Mouse (Mus musculus): Measurements from ENCODE around the gene Neurod1. TPM values are rescaled to one million over a fixed set of nuclear protein-coding genes. Genes with fewer than 3 reads are reported as not detected.
A peak's percentile ranks its signal among the peaks of the same experiment; 100 is the strongest.

Neurod1 gene
- 10 to 100 TPM; 56.3 to 66.3 TPM for total RNA-seq (2021)
- long read RNA-seq, transcript Neurod1-201 (2 exons, 2,729 nt) = major isoform, 61 of 69 reads
- long read RNA-seq, partial matches to known transcripts = 0 of 69 reads
- long read RNA-seq, other reads (novel, unspliced or antisense) = 8 of 69 reads

DNA sequence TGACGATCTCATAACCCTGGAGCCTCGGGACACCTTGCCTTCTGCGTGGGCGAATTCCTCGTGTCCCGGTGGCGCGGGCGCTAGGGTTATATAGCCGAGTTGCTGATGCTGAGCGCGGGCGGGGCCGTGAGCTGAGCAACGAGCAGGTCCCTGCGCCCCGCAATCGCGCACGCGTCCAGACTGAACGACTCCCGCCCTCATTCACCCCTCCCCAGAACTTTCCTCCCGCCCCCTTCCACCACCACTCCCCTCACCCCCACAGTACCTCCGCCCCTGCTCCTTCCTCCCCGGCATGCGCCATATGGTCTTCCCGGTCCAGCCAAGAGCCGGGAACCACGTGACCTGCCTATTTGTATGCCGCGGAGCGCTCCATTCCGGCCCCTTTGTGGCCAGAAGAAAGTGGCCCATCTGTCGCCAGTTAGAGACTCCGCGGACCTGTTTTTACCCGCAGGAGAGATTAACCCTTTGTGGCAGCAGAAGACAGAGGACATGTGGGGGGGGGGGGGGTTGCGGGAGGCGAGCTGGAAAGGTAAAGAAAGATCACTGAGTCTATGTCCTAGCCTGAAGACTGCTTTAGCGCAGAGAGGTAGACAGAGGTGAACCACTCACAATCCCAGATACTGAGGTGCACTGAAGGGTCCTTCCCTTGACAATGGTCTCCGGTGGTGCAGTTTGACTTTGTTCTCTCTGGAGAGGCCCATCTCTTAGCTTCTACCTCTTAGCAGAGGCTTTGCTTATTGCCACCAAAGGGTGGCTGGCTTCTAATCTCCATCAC, at the start of gene Neurod1, which contains the start of gene Cerkl:
Neurod1 (minus strand) TSS at position 177 of the 775 bp plus-strand sequence.
Cerkl (minus strand) TSS at position 211 of the 775 bp plus-strand sequence.
- peak; percentile 74 to 82 for DNase-seq (ENCODE audit: low spot score in 2 of 2)

- DNase-seq (ENCODE audit: low spot score in 2 of 2) = peak; percentile 84
These were observed 42.6 kb upstream of the Neurod1 start for GRCm38 (mm10) chr2:79498990-79499755.

DNA sequence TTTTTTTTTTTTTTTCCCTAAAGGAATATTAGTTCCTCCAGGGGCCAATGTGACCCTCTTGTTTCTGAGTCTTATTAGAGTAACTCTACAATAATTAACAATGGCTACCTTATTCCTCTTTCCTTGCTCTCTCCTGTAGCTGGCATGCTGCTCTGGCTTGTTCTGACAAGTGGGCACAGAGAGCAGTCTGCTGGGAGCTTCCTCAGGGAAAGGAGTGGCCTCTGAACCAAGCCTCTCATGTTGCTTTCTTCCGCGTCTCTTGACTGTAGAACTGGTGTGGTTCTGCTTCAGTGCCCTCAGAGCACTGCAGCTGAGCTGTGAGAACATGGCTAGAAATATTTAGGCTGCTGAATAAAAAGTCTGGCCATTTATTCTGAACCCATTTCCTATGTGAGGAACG, 28.6 kb upstream of the Neurod1 start:
- DNase-seq (ENCODE audit: low spot score in 2 of 2) = no peak

DNA sequence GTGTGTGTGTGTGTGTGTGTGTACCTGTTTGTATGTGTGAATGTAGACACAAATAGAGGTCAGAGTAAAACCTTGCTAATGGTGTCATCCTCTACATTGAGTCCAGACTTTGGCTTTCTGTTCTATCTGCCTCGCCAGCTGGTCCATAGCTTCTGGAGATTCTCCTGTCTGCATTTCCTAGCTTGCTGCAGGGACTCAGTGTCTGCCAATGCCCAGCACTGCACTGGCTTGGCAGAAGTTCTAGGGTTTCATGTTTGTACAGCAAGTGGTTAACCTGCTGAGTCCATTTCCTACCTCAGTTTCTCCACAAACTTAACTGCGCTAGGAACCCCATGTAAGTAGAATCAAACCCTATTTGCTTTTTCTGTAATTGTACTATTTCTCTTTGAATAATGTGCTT, 26.0 kb upstream of the Neurod1 start:
- no peak for DNase-seq (ENCODE audit: low spot score in 2 of 2)

GRCm38 (mm10) chr2:79462411-79462810, 5.9 kb upstream of the Neurod1 start:
- DNase-seq (ENCODE audit: low spot score in 2 of 2) = no peak

DNA sequence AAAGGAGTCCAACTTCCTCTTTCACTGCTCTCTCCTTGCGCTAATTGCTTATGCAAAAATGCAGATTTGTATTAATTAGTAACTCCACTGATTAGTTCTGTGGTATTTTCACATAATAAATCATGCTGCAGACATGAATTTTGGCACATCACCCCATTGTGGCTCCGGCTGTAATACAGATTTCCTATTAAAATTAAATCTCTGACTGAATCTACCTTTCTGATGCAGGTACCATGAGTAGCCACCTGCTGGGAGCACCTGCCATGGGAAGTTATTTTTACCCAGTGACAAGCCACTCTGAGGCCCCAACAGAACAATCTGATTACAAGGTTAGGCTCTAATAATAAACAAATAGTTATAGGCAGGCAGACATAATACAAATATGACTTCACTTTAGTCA, 5.3 kb upstream of the Neurod1 start:
- no peak for DNase-seq (ENCODE audit: low spot score in 2 of 2)

- DNase-seq (ENCODE audit: low spot score in 2 of 2) = no peak
These were observed 4.0 kb upstream of the Neurod1 start for GRCm38 (mm10) chr2:79460586-79460985.

DNA sequence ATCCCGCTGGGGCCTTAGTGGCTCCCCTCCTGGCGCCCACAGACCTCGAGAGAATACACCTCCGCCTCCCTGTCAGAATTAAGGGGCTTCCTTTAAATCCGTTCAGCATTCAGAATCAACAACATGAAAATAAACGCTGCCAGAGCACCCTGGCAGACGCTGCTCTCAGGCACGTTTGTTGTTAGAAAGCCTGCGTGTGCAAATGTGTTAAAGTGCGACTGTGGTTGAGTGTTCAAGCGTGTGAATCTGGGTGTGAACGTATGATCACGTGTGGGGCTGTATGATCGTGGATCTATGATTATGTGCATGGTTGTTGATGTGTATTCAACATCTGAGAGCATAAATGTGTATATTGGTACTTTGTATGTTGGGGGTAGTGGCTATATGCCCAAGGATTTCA, 3.6 kb upstream of the Neurod1 start:
- peak in 1 of 2 experiments; percentile 33 for DNase-seq (ENCODE audit: low spot score in 2 of 2)

DNA sequence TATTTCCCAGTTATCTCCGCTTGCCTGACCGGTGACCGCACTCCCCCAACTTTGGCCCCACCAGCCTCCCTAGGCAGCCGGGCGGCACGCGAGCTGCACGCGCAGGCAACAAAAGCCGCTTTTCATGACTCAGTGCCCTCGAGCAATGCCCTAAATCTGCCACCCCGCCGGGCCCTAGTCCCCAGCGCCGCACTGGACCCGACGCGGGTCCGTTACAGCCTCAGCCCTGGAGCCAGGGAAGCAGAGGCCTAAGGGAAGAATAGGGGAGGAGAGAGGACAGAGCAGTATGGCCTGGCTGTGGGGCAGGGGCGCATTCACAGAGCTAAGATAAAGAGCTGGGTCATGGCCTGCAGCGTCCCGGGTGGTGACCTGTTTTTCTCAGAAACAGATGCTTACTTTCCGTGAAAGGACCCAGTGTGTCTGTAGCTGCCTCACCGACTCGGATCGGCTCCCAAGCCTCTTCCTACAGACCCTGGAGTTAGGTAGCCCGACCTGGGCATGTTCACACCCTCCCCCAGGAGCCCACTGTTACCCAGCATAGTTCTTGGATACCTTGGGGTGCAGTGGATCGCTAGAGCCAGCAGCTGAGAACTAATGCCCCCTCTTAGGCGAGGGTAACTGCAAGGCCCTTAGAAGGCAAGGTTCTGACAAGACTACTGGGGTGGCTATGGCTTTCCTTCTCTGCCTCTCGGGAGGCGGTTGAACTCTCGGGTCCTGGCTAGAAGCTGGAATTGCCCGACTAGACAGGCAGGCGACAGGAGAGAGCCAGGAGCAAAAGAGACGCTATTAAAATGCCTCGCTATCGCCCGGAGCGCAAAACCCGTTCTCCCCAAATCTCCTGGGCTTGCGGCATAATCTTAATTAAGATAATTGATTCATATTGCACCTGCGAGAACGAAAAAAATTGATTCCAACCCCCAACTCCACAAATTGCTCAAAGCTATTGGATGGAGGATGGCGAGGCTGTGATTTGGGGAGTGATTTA, 2.8 kb upstream of the Neurod1 start:
- peak; percentile 37 to 50 for DNase-seq (ENCODE audit: low spot score in 2 of 2)

DNA sequence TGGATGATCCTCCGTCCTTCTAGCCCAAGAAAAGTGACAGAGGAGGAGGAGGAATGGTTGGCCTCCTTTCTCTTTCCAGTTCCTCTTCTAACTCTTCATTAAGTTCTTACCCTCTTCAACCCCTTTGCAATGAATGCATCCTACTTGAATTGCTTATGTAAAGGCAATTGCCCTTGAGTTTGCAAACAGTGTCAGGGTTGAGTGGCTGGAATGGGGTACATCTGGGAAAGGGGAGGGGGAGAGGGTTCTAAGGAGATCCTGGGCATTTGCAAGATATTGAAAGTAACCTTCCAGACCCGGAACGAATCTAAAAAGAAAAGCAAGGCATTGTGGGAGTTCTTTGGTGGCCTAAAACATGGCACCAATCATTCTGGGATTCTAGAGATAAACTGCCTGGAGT, 1.4 kb upstream of the Neurod1 start:
- no peak for DNase-seq (ENCODE audit: low spot score in 2 of 2)

DNA sequence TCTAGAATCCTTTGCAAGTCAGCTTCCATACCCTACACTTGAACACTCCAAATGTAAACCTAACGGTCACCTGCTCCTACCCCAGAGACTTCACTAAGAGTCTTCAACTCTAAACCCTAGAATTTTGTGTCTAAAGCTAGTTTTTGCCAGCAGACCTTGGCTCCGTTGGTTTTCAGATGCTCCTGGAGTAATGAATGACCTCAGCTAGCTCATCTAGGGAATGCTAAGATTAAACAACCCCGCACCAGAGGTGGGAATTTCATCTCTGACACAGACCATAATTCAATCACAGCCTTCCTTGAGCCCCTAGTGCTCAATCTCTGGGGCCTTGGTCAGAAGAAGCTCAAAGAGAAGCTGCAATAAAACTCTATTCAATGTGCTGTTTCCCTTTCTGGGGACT, 883 bp upstream of the Neurod1 start:
- no peak for DNase-seq (ENCODE audit: low spot score in 2 of 2)

DNA sequence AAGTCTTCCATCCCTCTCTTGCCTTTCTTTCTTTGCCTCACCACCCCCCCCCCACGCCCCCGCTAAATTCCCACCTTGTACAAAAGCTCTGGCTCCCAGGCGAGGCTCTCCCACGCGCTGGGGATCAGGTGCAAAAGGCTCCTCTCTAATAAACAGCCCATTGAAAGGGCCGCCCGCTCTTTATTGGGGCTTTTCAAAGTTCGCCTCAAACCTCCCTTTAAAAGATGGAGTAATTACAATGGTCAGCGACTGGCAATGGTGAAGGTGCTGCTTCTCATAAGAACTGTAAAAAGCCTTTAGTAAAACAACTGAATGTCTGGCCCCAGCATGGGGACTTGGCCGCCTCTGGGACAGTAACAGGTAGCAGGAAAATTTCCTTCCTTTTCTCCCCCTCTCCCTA, 905 bp downstream of the Neurod1 start:
- DNase-seq (ENCODE audit: low spot score in 2 of 2) = no peak

DNA sequence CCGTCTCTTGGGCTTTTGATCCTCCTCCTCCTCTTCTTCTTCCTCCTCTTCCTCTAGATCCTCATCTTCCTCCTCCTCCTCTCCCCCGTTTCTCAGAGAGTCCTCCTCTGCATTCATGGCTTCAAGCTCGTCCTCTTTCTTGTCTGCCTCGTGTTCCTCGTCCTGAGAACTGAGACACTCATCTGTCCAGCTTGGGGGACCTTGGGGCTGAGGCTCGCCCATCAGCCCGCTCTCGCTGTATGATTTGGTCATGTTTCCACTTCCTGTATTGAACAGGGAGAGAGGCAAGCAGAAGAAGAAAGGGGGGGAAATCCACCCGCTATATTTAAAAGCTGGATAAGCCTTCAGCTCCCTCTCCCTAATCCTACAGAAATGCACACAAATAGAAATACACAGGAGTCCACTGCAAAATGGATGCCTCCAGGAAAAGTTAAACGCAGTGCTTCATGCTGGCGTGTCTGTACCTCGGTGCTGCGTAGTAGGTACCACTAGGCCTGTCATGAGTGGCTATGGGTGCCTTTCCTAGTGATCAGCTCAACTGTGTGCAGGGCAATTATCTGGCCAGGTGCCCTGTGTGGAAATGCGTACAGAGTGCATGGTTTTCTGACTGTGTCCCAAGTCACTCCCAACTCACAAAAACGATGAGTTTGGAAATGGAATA, 1.6 kb downstream of the Neurod1 start:
- peak; percentile 52 to 62 for DNase-seq (ENCODE audit: low spot score in 2 of 2)

- DNase-seq (ENCODE audit: low spot score in 2 of 2) = peak; percentile 72 to 79
These were observed 2.4 kb downstream of the Neurod1 start for GRCm38 (mm10) chr2:79453901-79454781.

DNA sequence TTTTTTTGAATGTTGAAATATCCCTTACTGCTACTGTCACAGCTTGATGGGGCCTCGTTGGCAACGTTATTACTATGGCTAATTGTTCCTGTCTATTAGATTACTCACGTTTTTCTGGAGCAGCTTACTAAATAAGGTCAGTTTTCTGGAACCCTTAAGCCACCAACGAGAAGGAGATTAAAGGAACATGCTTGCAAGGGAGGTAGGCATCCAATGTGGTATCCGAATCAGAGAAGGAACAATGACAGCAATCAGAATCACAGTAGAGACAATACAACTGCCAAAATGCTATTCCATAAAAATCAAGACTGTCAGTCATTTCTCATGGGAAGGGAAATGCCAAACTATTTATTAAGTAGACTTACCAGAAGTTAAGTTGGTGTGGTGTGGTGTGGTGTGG, 5.1 kb downstream of the Neurod1 start:
- no peak for DNase-seq (ENCODE audit: low spot score in 2 of 2)

- no peak for DNase-seq (ENCODE audit: low spot score in 2 of 2)
These were observed 5.7 kb downstream of the Neurod1 start for GRCm38 (mm10) chr2:79450684-79451394.

- DNase-seq (ENCODE audit: low spot score in 2 of 2) = no peak
These were observed 7.2 kb downstream of the Neurod1 start for GRCm38 (mm10) chr2:79449371-79449770.

DNA sequence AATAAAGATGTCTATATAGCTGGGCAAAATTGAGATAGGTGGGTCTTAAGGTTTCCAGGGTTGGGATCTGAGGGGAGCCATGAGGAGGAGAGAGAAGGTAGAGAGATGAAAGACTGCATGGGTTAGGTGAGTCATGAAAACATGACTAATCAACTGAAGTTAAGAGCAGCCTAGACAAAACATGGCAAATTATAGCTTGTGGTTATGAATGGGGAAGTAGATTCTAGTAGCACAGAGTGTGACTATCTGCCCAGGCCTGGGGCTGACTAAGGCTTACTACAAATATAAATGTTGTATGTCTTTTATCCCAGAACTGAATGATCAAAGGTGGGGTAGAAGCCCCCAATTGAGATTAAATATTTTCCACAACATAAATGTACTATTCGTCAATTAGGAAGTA, 9.4 kb downstream of the Neurod1 start:
- DNase-seq (ENCODE audit: low spot score in 2 of 2) = no peak

Data from layer of hippocampus, postnatal 10 days (tissue).